Mouse (Mus musculus) stomach, embryonic 15.5 days (tissue): ENCODE results near the gene Cachd1. TPM values are rescaled to one million over a fixed set of nuclear protein-coding genes. Genes with fewer than 3 reads are reported as not detected.
A peak's percentile ranks its signal among the peaks of the same experiment; 100 is the strongest.

Experiments used
- ATAC-seq: fragments of 200-750 bp; cut with Nextera tagmentation; 2 replicates; pipeline ENCODE4 v1.8.0; 2017; ENCODE audit warnings: low read depth, moderate number of reproducible peaks, moderate TSS enrichment; ENCODE audit not compliant: insufficient read depth, low FRiP score
- H3K27ac ChIP-seq: fragments of 300-500 bp; sonication (generic); 2 replicates; pipeline ENCODE4 v1.5.1; 2015; ENCODE audit warnings: mild to moderate bottlenecking, inconsistent platforms
- H3K27me3 ChIP-seq: fragments of 300-500 bp; sonication (generic); replicated peaks from 2 replicates; pipeline ENCODE4 v1.6.1; 2015; ENCODE audit warnings: inconsistent platforms
- H3K36me3 ChIP-seq: fragments of 300-500 bp; sonication (generic); 2 replicates; pipeline ENCODE4 v1.6.1; 2015; ENCODE audit warnings: inconsistent platforms
- H3K4me1 ChIP-seq: fragments of 300-500 bp; sonication (generic); 2 replicates; pipeline ENCODE4 v1.6.1; 2015; ENCODE audit warnings: inconsistent platforms
- H3K4me2 ChIP-seq: fragments of 300-500 bp; sonication (generic); 2 replicates; pipeline ENCODE4 v1.6.1; 2015; ENCODE audit warnings: mild to moderate bottlenecking, inconsistent platforms
- H3K4me3 ChIP-seq: fragments of 300-500 bp; sonication (generic); replicated peaks from 2 replicates; pipeline ENCODE4 v1.5.1; 2015; ENCODE audit warnings: inconsistent platforms
- H3K9ac ChIP-seq: fragments of 300-500 bp; sonication (generic); 2 replicates; pipeline ENCODE4 v1.6.1; 2015; ENCODE audit warnings: inconsistent platforms
- H3K9me3 ChIP-seq: fragments of 300-500 bp; sonication (generic); 2 replicates; pipeline ENCODE4 v1.6.1; 2016; ENCODE audit warnings: inconsistent platforms
- WGBS: fragments of 180-500 bp; shearing (Covaris S2); methylation state at CpG from one replicate; pipeline ENCODE4 v1.1.7; 2015; 5-methylcytosine and 5-hydroxymethylcytosine counted together
- polyA plus RNA-seq: library from polyadenylated mRNA; unstranded; fragments of >200 nt; fragmentation: Nextera tagmentation; extraction: Ambion mirVana; gene quantifications from 2 replicates; pipeline ENCODE4 v1.2.1, GENCODE M21; 2015

Gene Cachd1
- polyA plus RNA-seq, 1 experiment from 2014 or later: 13.0 TPM

DNA sequence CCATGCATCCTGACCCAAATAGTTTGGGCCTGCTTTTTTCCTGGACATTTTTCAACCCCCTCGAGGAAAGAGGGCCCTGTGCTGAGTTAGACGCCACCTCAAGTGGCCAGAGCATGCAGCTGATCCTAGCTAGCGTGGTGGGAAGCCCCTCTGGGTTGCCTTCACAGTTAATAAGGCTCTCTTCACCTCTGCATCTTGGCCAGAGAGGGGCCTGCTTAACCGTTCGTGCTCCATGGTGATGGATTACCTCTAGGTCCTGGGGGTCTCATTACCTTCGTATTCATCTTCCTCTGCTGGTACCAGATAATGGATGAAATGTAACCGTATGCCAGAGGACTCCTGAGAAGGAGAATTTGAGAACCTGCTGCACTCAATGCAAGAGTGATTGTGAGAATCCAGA is 167.2 kb downstream of the Cachd1 start:
- Histone ChIP-seq H3K36me3 (0 out of 2 replicates have a peak, but pooled peaks cover 4% of the 10 kb centered on the region), H3K9me3 (no peaks in the 10 kb centered on the region), H3K27me3 (no peaks in the 10 kb centered on the region), H3K27ac (no peak overlapping the region), H3K4me2 (no peak overlapping the region), H3K9ac (no peak overlapping the region), H3K4me1 (no peaks in the 10 kb centered on the region), H3K4me3 (no peak overlapping the region)
- WGBS: 45% methylated on average over 7 of the region's 7 CpGs
- no peak for ATAC-seq

DNA sequence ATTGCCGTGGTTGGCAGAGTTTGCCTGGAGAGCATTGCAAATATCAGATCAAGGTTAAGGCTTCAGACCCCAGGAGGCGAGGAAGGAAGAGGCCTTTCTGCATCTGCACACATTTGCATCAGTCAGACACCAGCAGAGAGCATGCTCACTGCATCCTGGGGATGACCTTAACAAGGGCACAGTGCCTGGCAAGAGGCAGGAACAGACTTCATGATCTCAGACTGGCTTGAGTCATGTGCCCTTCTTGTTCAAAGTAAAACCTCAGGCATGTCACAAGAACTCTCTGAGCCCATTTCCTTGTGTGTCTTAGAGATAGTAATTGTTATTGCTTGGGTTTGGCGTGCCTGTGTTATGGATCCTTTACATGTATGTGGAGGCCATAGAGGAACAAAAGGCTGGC is 167.8 kb downstream of the Cachd1 start:
- no peak overlapping the region for H3K4me2 ChIP-seq
- no peak overlapping the region for H3K4me3 ChIP-seq
- H3K27me3 ChIP-seq: no peaks in the 10 kb centered on the region
- ATAC-seq: no peak
- no peaks in the 10 kb centered on the region for H3K4me1 ChIP-seq
- H3K27ac ChIP-seq: no peak overlapping the region
- 0 out of 2 replicates have a peak, but pooled peaks cover under 1% of the 10 kb centered on the region for H3K36me3 ChIP-seq
- no peak overlapping the region for H3K9ac ChIP-seq
- 72% methylated on average over 3 of the region's 3 CpGs for WGBS
- H3K9me3 ChIP-seq: no peaks in the 10 kb centered on the region

DNA sequence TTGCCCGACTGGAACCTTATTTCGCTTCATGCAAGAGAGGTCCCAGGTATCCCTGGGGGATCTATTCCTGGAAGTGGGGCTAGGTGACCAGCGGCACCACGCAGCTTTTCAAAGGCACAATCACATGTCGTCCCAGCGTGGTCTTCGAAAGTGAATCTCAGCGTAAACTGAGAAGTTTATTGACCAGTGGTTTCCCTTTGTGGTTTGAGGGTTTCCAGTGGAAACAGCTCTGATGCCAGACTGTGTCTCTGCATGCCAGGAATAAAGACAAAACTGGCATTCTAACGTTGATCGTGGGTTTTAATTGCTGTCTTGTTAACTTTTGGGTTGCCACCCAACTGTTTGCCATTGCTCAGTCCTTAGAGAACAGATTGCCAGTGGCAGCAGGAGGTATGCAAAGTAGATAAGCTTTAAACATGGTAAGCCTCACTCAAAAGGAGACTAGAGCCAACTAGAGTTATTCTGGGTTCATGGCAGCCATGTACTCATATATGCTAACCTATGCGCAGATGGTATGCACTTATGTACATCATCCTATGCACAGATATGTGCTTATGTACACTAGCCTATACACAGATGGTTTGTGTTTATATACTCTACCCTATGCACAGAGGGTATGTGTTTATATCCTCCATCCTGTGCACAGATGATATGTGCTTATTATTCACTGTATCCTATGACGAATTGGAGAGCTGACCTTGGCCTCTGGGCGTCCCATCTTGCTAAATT is 168.9 kb downstream of the Cachd1 start:
- H3K9ac ChIP-seq: no peak overlapping the region
- H3K4me2 ChIP-seq: no peak overlapping the region
- H3K27ac ChIP-seq: no peak overlapping the region
- H3K9me3 ChIP-seq: no peaks in the 10 kb centered on the region
- no peaks in the 10 kb centered on the region for H3K36me3 ChIP-seq
- 80% methylated on average over 13 of the region's 13 CpGs for WGBS
- no peak overlapping the region for H3K4me3 ChIP-seq
- ATAC-seq: no peak
- no peaks in the 10 kb centered on the region for H3K27me3 ChIP-seq
- no peaks in the 10 kb centered on the region for H3K4me1 ChIP-seq

DNA sequence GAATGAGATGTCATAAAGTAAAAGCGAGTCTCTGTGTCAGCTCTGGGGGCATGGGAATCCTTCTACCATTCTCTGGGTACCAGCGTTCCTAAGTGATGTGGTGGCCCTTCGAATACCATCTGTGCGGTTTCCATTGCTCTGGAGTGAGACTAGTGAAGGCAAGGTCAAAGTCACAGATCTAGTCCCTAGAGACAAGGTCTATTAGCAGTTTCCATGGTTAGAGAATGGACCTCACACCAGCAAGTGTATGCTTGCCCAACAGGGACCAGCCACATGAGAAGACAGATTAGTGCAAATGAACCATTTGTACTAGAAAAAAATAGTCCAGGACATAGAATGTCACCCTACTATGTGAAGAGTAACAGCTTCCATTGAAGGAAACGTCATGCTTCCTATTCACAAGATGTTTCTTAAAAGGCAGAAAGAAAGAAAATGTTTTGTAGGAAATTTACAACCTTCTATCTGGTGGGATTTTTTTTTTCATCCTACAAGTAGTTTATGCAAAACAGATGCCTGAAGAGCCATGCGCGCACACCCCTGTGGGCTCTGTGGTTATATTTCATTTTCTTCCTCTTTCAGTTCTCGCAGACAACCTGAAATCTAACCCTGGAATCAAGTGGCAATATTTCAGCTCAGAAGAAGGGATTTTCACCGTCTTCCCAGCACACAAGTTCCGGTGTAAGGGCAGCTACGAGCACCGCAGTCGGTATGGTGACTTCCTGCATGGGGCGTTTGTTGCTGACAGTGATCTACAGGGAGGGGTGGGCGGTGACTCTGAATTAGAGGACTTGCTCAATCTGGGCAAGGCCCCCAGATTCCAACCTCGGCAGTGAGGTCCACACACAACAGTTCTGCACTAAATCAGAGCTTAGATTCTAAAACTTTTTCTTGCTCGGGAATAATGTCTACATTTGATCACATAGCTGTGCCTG is 172.3 kb downstream of the Cachd1 start:
- H3K4me2 ChIP-seq: no peak overlapping the region
- WGBS: 75% methylated on average over 17 of the region's 17 CpGs
- ATAC-seq: no peak

DNA sequence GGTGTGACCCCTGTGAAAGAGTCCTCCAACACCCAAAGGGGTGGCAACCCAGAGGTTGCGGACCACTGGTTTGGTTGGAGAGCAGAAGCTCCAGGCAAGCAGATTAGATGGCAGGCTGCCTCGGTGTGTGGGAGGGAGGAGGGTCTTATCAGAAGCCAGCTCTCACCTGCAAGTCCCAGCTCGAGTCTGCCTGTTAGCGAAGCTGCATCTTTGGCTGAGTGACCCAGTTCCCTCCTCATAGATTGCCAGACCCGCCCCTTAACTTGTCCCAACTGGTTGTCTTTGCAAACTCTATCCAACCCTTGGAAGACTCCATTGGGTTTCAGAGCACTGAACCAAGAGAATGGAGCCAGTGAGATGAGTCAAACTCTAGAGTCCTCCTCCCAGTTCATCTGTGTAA is 173.8 kb downstream of the Cachd1 start:
- Histone ChIP-seq H3K27ac (peak overlapping the region; percentile 48; the same call in 1 of the 2 replicates), H3K9me3 (no peaks in the 10 kb centered on the region), H3K9ac (no peak overlapping the region), H3K27me3 (no peaks in the 10 kb centered on the region), H3K4me1 (no peaks in the 10 kb centered on the region), H3K36me3 (0 out of 2 replicates have a peak, but pooled peaks cover 2% of the 10 kb centered on the region), H3K4me2 (no peak overlapping the region), H3K4me3 (no peak overlapping the region)
- ATAC-seq: peak; percentile 39; the same call in 1 of the 2 replicates
- 74% methylated on average over 5 of the region's 5 CpGs for whole genome bisulfite sequencing

More for the DNA sequence above, 172.3 kb downstream of the Cachd1 start:
- Histone ChIP-seq H3K9me3 (no peaks in the 10 kb centered on the region), H3K9ac (no peak overlapping the region), H3K4me1 (no peaks in the 10 kb centered on the region), H3K27me3 (no peaks in the 10 kb centered on the region), H3K36me3 (0 out of 2 replicates have a peak, but pooled peaks cover 2% of the 10 kb centered on the region), H3K4me3 (no peak overlapping the region), H3K27ac (no peak overlapping the region)

DNA sequence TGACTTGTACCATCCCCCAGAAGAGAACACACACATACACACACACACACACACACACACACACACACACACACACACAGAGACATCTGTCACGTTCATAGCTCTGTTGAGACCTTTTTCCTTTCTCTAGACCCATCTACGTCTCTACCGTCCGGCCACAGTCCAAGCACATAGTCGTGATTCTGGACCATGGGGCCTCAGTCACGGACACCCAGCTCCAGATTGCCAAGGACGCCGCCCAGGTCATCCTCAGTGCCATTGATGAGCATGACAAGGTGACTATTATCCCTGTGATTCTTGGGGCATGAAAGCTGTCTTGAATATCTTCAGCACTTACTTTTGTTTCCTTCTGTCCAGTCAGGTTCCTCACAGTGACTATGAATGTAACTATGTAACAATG is 175.4 kb downstream of the Cachd1 start:
- Histone ChIP-seq H3K9ac (no peak overlapping the region), H3K36me3 (0 out of 2 replicates have a peak, but pooled peaks cover 2% of the 10 kb centered on the region), H3K27me3 (no peaks in the 10 kb centered on the region), H3K4me1 (no peaks in the 10 kb centered on the region), H3K27ac (no peak overlapping the region), H3K4me3 (no peak overlapping the region), H3K9me3 (no peaks in the 10 kb centered on the region), H3K4me2 (no peak overlapping the region)
- WGBS: 88% methylated on average over 8 of the region's 8 CpGs
- no peak for ATAC-seq

DNA sequence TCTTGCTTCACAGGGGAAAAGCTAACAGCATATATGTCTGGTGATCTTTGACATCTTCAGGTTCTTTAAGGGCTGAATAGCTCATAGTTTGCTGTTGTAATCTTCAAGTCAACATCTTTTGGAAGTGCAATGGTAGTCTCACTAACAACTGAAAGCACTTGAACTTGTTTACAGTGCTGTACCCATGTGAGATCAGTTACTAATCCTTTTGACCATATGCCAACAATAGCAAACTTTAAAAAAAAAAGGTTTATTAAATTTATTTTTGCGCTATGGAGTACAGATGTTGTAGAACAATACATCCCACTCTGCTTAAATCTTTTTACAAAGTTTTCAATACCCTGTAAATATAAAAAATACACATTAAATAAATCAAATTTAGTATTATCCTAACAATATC is 186.9 kb downstream of the Cachd1 start:
- no peak overlapping the region for H3K4me2 ChIP-seq
- no peak overlapping the region for H3K9ac ChIP-seq
- peaks cover 14% of the 10 kb centered on the region for H3K36me3 ChIP-seq
- H3K4me1 ChIP-seq: no peaks in the 10 kb centered on the region
- WGBS: 66% methylated on average over 1 of the region's 1 CpGs
- no peaks in the 10 kb centered on the region for H3K9me3 ChIP-seq
- H3K4me3 ChIP-seq: no peak overlapping the region
- no peaks in the 10 kb centered on the region for H3K27me3 ChIP-seq
- ATAC-seq: no peak
- no peak overlapping the region for H3K27ac ChIP-seq

DNA sequence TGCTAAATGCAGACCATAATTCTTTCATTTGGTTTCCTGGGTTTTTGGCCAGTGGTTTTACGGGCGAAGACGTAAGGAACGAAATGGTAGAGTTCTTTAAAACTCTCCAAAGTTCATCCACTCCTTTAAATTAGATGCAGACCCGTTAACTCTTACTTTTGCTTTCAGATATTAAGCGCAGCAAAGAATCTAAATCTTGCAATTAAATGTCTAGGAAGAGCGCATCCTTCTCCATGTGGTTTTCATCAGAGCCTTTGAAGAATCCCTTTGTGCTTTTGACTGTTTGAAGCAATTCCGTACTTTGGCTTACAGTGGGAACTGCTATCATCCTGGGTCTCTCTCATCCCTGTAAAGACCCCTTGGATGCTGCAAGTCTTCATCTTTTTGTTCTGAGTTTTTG is 187.3 kb downstream of the Cachd1 start:
- no peak overlapping the region for H3K4me2 ChIP-seq
- H3K36me3 ChIP-seq: peaks cover 14% of the 10 kb centered on the region
- H3K27me3 ChIP-seq: no peaks in the 10 kb centered on the region
- no peaks in the 10 kb centered on the region for H3K4me1 ChIP-seq
- WGBS: 90% methylated on average over 8 of the region's 8 CpGs
- no peak overlapping the region for H3K9ac ChIP-seq
- no peaks in the 10 kb centered on the region for H3K9me3 ChIP-seq
- H3K27ac ChIP-seq: no peak overlapping the region
- H3K4me3 ChIP-seq: no peak overlapping the region
- no peak for ATAC-seq

DNA sequence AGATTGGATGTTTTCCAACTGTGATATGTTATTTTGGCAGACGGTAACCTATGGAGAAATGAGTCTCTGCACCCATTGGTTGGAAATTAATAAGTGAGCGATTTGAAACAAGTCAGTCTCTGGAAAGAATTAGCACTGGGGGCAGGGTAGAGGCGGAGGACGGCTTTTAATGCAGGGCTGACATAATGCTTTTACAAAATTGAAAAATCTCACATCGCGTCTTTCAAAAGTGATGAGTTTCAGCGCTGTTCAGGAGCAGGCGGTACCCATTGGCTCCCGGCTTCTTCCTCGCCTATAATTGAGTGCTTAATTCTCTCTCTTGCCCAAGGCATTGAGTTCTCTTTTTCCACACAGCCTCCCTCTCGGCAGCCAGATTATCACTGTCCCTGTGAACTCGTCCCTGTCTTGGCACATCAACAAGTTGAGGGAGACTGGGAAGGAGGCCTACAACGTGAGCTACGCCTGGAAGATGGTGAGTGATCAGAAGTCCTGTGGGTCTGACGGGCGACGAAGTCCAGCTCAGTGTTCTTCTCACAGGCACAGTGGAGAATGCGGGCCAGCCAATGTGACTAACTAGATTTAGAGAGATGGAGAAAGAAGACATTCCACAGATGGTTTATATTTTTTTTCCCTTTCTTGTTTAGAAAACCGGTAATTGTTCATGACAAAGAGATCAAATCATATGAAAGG is 191.4 kb downstream of the Cachd1 start:
- Histone ChIP-seq H3K4me3 (no peak overlapping the region), H3K36me3 (peaks cover 19% of the 10 kb centered on the region), H3K9me3 (no peaks in the 10 kb centered on the region), H3K4me1 (no peaks in the 10 kb centered on the region), H3K4me2 (no peak overlapping the region), H3K9ac (no peak overlapping the region), H3K27me3 (no peaks in the 10 kb centered on the region), H3K27ac (no peak overlapping the region)
- no peak for ATAC-seq
- 63% methylated on average over 19 of the region's 19 CpGs for WGBS

DNA sequence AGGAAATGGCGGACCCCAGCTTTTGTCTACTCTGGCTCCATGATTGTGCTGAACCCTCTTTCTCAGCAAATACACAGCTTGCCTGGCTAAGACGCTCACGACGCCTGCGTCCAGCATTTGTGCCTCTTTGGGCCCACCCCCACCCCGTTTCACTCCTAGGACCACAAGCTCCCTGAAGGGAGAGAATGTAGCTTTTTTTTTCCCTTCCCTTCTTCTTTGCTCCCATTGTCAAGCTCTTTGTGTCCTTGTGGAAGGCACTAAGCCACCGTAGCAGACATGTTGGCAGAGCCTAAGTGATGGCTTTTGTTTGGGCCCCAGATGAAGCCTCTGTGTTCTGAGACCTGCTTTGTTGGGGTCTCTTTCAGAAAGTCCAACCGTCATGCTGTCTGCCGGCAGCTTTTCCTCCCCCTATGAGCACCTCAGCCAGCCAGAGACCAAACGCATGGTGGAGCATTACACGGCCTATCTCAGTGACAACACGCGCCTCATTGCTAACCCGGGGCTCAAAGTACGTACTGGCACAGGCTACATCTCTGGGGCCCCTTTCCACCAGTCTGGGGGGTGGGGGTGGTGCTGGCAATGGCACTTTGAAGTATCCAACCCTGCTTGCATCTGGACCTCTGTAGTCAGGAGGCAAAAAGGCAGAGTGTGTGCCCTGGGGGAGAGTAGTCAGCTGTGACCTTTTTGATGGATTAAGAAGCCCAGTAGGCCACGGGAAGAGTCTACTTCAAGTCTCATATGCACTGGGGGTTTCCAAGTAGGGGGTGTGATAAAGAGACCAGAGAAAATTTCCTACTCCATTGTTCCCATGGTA is 197.4 kb downstream of the Cachd1 start:
- ATAC-seq: no peak
- Histone ChIP-seq H3K9me3 (no peaks in the 10 kb centered on the region), H3K4me2 (no peak overlapping the region), H3K9ac (no peak overlapping the region), H3K4me1 (no peaks in the 10 kb centered on the region), H3K27ac (no peak overlapping the region), H3K27me3 (no peaks in the 10 kb centered on the region), H3K4me3 (no peak overlapping the region), H3K36me3 (peaks cover 18% of the 10 kb centered on the region; the same call in 1 of the 2 replicates)
- 86% methylated on average over 16 of the region's 16 CpGs for WGBS

DNA sequence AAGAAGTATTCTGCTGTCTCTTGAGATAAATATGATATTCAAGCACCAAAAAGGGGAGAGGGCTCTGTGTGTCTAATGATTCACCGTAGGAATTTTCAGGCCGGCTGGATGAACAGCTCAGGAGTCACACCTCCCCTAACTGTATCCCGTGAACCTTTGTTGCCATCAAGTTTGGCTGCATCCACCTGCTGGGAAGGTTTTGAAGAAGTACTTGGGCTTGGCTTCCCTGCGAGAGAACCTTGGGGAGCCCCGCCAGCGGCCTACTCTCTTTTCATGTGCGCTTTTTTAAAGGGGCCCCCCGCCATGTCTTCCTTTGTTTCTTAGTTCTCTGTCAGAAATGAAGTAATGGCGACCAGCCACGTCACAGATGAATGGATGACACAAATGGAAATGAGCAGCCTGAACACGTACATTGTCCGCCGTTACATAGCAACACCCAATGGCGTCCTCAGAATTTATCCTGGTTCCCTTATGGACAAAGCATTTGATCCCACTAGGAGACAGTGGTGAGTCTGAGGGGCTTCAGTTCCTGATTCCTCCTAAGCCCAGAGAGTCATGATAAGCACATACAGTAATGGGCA is 198.1 kb downstream of the Cachd1 start:
- H3K4me3 ChIP-seq: no peak overlapping the region
- H3K9me3 ChIP-seq: no peaks in the 10 kb centered on the region
- H3K9ac ChIP-seq: no peak overlapping the region
- H3K27ac ChIP-seq: no peak overlapping the region
- ATAC-seq: no peak
- no peak overlapping the region for H3K4me2 ChIP-seq
- H3K4me1 ChIP-seq: no peaks in the 10 kb centered on the region
- WGBS: 95% methylated on average over 14 of the region's 14 CpGs
- H3K36me3 ChIP-seq: peaks cover 12% of the 10 kb centered on the region; the same call in 1 of the 2 replicates
- no peaks in the 10 kb centered on the region for H3K27me3 ChIP-seq
